Mouse (Mus musculus) embryonic fibroblast, embryonic 13.5 days (primary cell): ENCODE measurements around the gene Map3k1.

Experiments
- CTCF ChIP-seq: IDR thresholded peaks from 2 replicates; pipeline ENCODE4 v1.5.1; 2011; ENCODE audit warnings: mild to moderate bottlenecking, control low read depth, low read length, moderate library complexity, borderline replicate concordance; ENCODE audit not compliant: insufficient read depth
- POLR2A ChIP-seq: IDR thresholded peaks from 2 replicates; pipeline ENCODE4 v1.6.1; 2011; ENCODE audit warnings: low read depth, mild to moderate bottlenecking, control low read depth, low read length, moderate library complexity

- no peak for TF ChIP-seq CTCF
- TF ChIP-seq POLR2A: peak; percentile 89
Measured at GRCm38 (mm10) chr13:111725165-111726077, 83.4 kb downstream of the Map3k1 start.
